18 mouse cellular contexts compared by ENCODE assay signal in genomic region chr1:130342429-130342828, GRCm38 (mm10).
DNase-seq lines count a peak whose midpoint lies in the region; ATAC-seq and TF ChIP-seq lines count a peak whose summit lies in the region.
"Had no signal": no experiment of that assay in that cellular context is flagged by ENCODE, and none has a peak within 500 bp of the region (broad histone marks: within the 10 kb centered on the region; RNA-seq: fewer than 3 reads in every experiment).

No protein-coding gene starts in this region.

- WGBS in liver, embryonic 14.5 days (ENCODE audit: insufficient replicate concordance) = 27% methylated on average over 9 of the region's 9 CpGs
- 93% methylated on average over 9 of the region's 9 CpGs for WGBS in neural tube, embryonic 15.5 days

- no peak overlapping the region for H3K4me3 ChIP-seq in left cerebral cortex, adult 2 months
- no peak overlapping the region for H3K4me3 ChIP-seq in liver, embryonic 14.5 days (ENCODE audit: insufficient read depth in 1 of 2, low read depth in 2 of 2, low read length in 2 of 2)
- H3K4me3 ChIP-seq in neural tube, embryonic 15.5 days (replicated peaks) = no peak overlapping the region
- H3K4me3 ChIP-seq: forebrain, embryonic 10.5 days; gastrocnemius, adult 2 months; heart, embryonic 10.5 days; hindbrain, embryonic 13.5 days; midbrain, embryonic 10.5 days; neural tube, embryonic 13.5 days had no signal

- no peak overlapping the region for H3K27ac ChIP-seq in left cerebral cortex, adult 2 months
- H3K27ac ChIP-seq in liver, embryonic 14.5 days = no peak overlapping the region
- H3K27ac ChIP-seq in neural tube, embryonic 15.5 days (replicated peaks) = no peak overlapping the region
- H3K27ac ChIP-seq: forebrain, embryonic 10.5 days; gastrocnemius, adult 2 months; heart, embryonic 10.5 days; hindbrain, embryonic 13.5 days; midbrain, embryonic 10.5 days; neural tube, embryonic 13.5 days had no signal

- no peaks in the 10 kb centered on the region for H3K27me3 ChIP-seq in liver, embryonic 14.5 days (ENCODE audit: control insufficient read depth, insufficient read depth, low read length)
- no peaks in the 10 kb centered on the region for H3K27me3 ChIP-seq in neural tube, embryonic 15.5 days (replicated peaks)
- H3K27me3 ChIP-seq: hindbrain, embryonic 13.5 days; neural tube, embryonic 13.5 days had no signal

- peaks cover 0 to 4% of the 10 kb centered on the region in 2 experiments; a peak in 2 of 4 replicates for H3K4me1 ChIP-seq in liver, embryonic 14.5 days (replicated peaks; ENCODE audit: control insufficient read depth in 2 of 2, insufficient read depth in 2 of 2, low read length in 1 of 2)
- no peaks in the 10 kb centered on the region for H3K4me1 ChIP-seq in neural tube, embryonic 15.5 days
- H3K4me1 ChIP-seq: forebrain, embryonic 10.5 days; heart, embryonic 10.5 days; hindbrain, embryonic 13.5 days; midbrain, embryonic 10.5 days; neural tube, embryonic 13.5 days had no signal

- no peak overlapping the region for H3K4me2 ChIP-seq in liver, embryonic 14.5 days (ENCODE audit: low read depth)
- H3K4me2 ChIP-seq in neural tube, embryonic 15.5 days = no peak overlapping the region
- H3K4me2 ChIP-seq: hindbrain, embryonic 13.5 days; neural tube, embryonic 13.5 days had no signal

- no peaks in the 10 kb centered on the region for H3K36me3 ChIP-seq in liver, embryonic 14.5 days (replicated peaks; ENCODE audit: control insufficient read depth, insufficient read depth, low read depth)
- no peaks in the 10 kb centered on the region for H3K36me3 ChIP-seq in neural tube, embryonic 15.5 days
- H3K36me3 ChIP-seq: forebrain, embryonic 10.5 days; heart, embryonic 10.5 days; hindbrain, embryonic 13.5 days; midbrain, embryonic 10.5 days; neural tube, embryonic 13.5 days had no signal

- peak; percentile 43; the same call in 1 of the 2 replicates for ATAC-seq in liver, embryonic 14.5 days (ENCODE audit: insufficient read depth)
- ATAC-seq in neural tube, embryonic 15.5 days (ENCODE audit: low FRiP score) = no peak

- H3K9me3 ChIP-seq in liver, embryonic 14.5 days (ENCODE audit: control insufficient read depth, low read length) = no peaks in the 10 kb centered on the region
- no peaks in the 10 kb centered on the region for H3K9me3 ChIP-seq in neural tube, embryonic 15.5 days (replicated peaks)
- H3K9me3 ChIP-seq: forebrain, embryonic 10.5 days; heart, embryonic 10.5 days; hindbrain, embryonic 13.5 days; midbrain, embryonic 10.5 days; neural tube, embryonic 13.5 days had no signal

- TF ChIP-seq EP300 in liver, embryonic 14.5 days (IDR thresholded peaks at IDR 0.05; ENCODE audit: low read depth) = no peak

- peak; percentile 3; the same call in 1 of the 2 replicates for TF ChIP-seq CTCF in left cerebral cortex, adult 2 months (IDR thresholded peaks at IDR 0.05)
- peak; percentile 42; the same call in 1 of the 2 replicates for TF ChIP-seq CTCF in liver, embryonic 14.5 days (IDR thresholded peaks at IDR 0.05; ENCODE audit: low read depth)

- no peak overlapping the region for H3K9ac ChIP-seq in liver, embryonic 14.5 days (replicated peaks)
- no peak overlapping the region for H3K9ac ChIP-seq in neural tube, embryonic 15.5 days (replicated peaks)
- H3K9ac ChIP-seq: hindbrain, embryonic 13.5 days; neural tube, embryonic 13.5 days had no signal

- intact Hi-C loops in left cerebral cortex, adult 2 months (cut with DNase I) = no loop called here
- intact Hi-C loops in left cerebral cortex, postnatal 14 days (cut with DNase I) = no loop called here

- DNase-seq in left cerebral cortex, adult 2 months (ENCODE audit: extremely low spot score in 1 of 2, low spot score in 2 of 2) = no peak
- no peak for DNase-seq in left cerebral cortex, postnatal 14 days (ENCODE audit: low spot score in 2 of 2)
- DNase-seq in ES-CJ7 (ENCODE audit: low read depth, low spot score) = peak; percentile 49
- peak; percentile 7 for DNase-seq in brain, adult 2 months (ENCODE audit: low read depth, low spot score)
- peak in 1 of 3 experiments; percentile 19 for DNase-seq in liver, embryonic 14.5 days (ENCODE audit: low read depth in 3 of 3, low spot score in 3 of 3)
- no peak for DNase-seq in yolk sac, embryonic 10.5 days (ENCODE audit: low spot score)
- DNase-seq in right cerebral cortex, adult 2 months (ENCODE audit: low spot score in 2 of 2) = no peak
- DNase-seq: cerebellum, adult 11 months; gastrocnemius, adult 2 months; kidney, adult 2 months; right cerebral cortex, postnatal 14 days; thymus, postnatal 36 days had no signal

Comparison
In these comparisons a context has a peak if more than half of its experiments do, and no peak if none do; other contexts are left out.
1. DNase-seq: peak in ES-CJ7 (single experiment) and brain, adult 2 months (single experiment); none in left cerebral cortex, adult 2 months (0 of 2), left cerebral cortex, postnatal 14 days (0 of 2), yolk sac, embryonic 10.5 days (single experiment) and right cerebral cortex, adult 2 months (0 of 2).